Mouse (Mus musculus): ENCODE measurements around the gene Naa16. TPM values are rescaled to one million over a fixed set of nuclear protein-coding genes. Genes with fewer than 3 reads are reported as not detected.

The Naa16 gene
- polyA plus RNA-seq, 1 experiment from 2014 or later = 17.6 TPM

DNA sequence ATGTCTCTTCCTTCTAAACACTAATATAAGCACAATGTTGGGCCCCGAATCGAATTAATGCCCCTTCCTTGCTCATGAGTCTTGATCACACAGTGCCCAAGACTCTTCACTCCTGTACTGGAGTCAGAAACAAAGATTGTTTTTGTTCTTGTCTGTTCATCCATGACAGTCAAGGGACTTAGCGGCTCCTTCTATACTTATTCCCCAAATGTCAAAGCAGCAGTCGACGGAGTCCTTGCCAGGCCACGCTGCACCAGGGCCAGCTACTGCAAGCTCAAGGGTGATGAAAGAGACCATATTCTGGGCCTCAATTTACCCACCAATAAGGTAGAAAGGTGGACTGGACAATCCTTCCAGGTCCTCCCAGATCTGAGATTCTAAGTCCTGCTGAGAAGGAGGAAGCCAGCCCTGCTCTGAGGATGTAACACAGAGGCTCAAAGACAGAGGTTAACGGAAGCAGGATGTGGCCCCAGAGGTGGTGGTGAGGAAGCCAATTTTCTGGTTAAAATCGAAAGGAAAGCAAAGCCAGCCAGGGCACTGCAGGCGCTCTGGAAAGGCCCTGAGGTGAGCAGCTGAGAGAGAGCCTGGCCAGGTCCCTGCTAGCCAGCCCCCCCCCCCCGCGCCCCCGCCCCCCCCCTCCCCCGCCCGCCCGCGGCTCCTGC is 97.3 kb downstream of the Naa16 start:
- no peaks in the 10 kb centered on the region for H3K9me3 ChIP-seq (ENCODE audit: low read length)
- peaks cover 29% of the 10 kb centered on the region for H3K36me3 ChIP-seq (replicated peaks; ENCODE audit: insufficient read depth, low read length)
- H3K4me1 ChIP-seq (ENCODE audit: insufficient read depth) = peaks cover 41% of the 10 kb centered on the region
- no peaks in the 10 kb centered on the region for H3K27me3 ChIP-seq (ENCODE audit: insufficient read depth, low read length)
- peak; percentile 46 for DNase-seq
- 56% methylated on average over 9 of the region's 16 CpGs for WGBS (ENCODE audit: insufficient replicate concordance)
- ATAC-seq = no peak
- H3K9ac ChIP-seq (replicated peaks) = peak overlapping the region; percentile 22; the same call in 1 of the 2 replicates
- peak overlapping the region; percentile 22; the same call in 1 of the 2 replicates for H3K4me3 ChIP-seq (ENCODE audit: low read depth, low read length)
- H3K4me2 ChIP-seq (ENCODE audit: low read depth, low read length) = peak overlapping the region; percentile 95
- TF ChIP-seq CTCF (IDR thresholded peaks at IDR 0.05; ENCODE audit: low read depth) (no peak), EP300 (IDR thresholded peaks at IDR 0.05; ENCODE audit: low read depth) (no peak)
- H3K27ac ChIP-seq (ENCODE audit: low read depth) = peak overlapping the region; percentile 73

DNA sequence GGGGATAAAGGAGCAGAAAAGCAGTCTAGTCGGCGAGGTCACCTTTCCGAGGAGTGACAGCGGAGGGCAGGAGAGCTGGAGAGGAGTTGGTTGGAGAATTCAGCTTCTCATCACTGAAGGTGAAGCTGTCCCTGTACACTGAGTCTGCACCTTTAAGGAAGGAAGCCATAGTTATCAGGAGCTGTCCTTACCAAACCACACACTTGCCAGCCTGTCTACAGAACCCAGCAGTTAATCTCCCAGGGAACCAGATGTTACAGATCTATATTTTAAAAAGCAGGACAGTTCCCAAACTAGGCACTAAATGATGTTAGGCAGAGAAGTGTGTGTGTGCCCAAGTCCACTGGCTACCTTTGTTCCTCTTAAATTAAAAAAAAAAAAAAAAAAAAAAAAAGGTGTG is 98.9 kb downstream of the Naa16 start:
- Histone ChIP-seq H3K4me2 (ENCODE audit: low read depth, low read length) (no peak overlapping the region), H3K4me1 (ENCODE audit: insufficient read depth) (peaks cover 36% of the 10 kb centered on the region), H3K36me3 (replicated peaks; ENCODE audit: insufficient read depth, low read length) (peaks cover 30% of the 10 kb centered on the region), H3K27me3 (ENCODE audit: insufficient read depth, low read length) (no peaks in the 10 kb centered on the region), H3K4me3 (ENCODE audit: low read depth, low read length) (no peak overlapping the region), H3K9ac (replicated peaks) (no peak overlapping the region), H3K9me3 (ENCODE audit: low read length) (no peaks in the 10 kb centered on the region), H3K27ac (ENCODE audit: low read depth) (0 out of 2 replicates have a peak overlapping the region, but pooled peaks have one; percentile 73)
- no peak for TF ChIP-seq CTCF (IDR thresholded peaks at IDR 0.05; ENCODE audit: low read depth)
- ATAC-seq = no peak
- DNase-seq = no peak
- 81% methylated on average over 4 of the region's 4 CpGs for WGBS (ENCODE audit: insufficient replicate concordance)

DNA sequence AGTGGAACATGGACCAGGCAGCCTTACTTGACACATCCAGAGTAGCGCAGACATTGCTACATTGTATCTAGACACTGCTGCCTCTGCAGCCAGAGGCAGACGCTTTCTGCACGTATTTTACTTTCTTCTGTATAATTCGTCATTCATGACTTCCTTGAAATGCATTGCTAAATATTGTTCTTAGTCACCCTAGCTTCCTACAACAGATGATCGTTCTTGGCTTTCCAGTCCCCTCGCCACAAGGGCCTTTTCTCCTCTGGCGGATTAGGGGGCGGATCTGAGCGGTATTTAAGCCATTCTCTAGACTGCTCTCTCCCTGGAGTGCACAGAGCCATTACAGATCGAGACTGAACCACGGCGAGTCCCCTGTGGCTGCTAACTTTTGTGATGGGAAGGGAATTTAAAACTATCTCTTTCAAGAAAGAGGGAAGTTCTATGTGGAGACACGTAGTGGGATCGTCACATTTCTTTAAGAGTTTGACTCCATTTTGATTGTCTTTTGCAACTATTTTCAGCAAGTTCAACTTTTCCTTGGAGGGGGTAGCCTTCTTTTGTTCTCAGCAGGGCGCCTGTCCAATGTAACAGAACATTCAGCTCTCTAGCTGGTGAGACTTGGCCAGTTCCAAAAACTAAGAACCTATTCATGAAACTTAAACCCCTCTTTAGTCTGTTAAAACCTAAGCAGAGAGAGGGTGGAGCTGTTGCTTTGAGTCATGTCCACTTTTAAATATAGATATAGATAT is 99.7 kb downstream of the Naa16 start:
- DNase-seq (no peak), ATAC-seq (no peak)
- Histone ChIP-seq H3K4me3 (ENCODE audit: low read depth, low read length) (no peak overlapping the region), H3K36me3 (replicated peaks; ENCODE audit: insufficient read depth, low read length) (peaks cover 30% of the 10 kb centered on the region), H3K4me2 (ENCODE audit: low read depth, low read length) (peak overlapping the region; percentile 44; the same call in 1 of the 2 replicates), H3K27me3 (ENCODE audit: insufficient read depth, low read length) (no peaks in the 10 kb centered on the region), H3K27ac (ENCODE audit: low read depth) (peak overlapping the region; percentile 68), H3K4me1 (ENCODE audit: insufficient read depth) (peaks cover 33% of the 10 kb centered on the region), H3K9me3 (ENCODE audit: low read length) (no peaks in the 10 kb centered on the region), H3K9ac (replicated peaks) (no peak overlapping the region)
- TF ChIP-seq EP300 (IDR thresholded peaks at IDR 0.05; ENCODE audit: low read depth) = no peak
- no peak for TF ChIP-seq CTCF (IDR thresholded peaks at IDR 0.05; ENCODE audit: low read depth)
- WGBS (ENCODE audit: insufficient replicate concordance) = 54% methylated on average over 15 of the region's 15 CpGs

DNA sequence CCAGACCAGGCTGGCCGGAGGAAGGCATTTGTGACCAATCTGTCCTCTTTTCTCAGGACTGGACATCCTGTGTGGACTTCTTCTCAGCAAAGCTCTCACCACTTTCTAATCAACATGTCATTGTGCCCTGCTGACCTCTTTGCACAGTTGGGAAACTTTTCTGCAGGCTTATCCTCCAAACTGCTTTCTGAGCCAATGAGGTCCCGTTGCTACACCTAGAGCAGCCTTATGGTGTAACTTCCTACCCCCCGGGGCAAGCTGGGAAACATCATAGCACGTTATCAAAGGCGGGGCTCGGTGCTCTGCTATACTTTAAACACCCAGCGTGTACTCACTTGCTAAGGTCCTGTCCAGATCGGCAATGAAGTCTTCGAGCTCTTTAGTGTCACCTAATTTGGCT is 100.7 kb downstream of the Naa16 start:
- no peak for DNase-seq
- Histone ChIP-seq H3K9ac (replicated peaks) (no peak overlapping the region), H3K27ac (ENCODE audit: low read depth) (0 out of 2 replicates have a peak overlapping the region, but pooled peaks have one; percentile 68), H3K27me3 (ENCODE audit: insufficient read depth, low read length) (no peaks in the 10 kb centered on the region), H3K36me3 (replicated peaks; ENCODE audit: insufficient read depth, low read length) (peaks cover 30% of the 10 kb centered on the region), H3K9me3 (ENCODE audit: low read length) (no peaks in the 10 kb centered on the region), H3K4me3 (ENCODE audit: low read depth, low read length) (no peak overlapping the region), H3K4me1 (ENCODE audit: insufficient read depth) (peaks cover 26% of the 10 kb centered on the region), H3K4me2 (ENCODE audit: low read depth, low read length) (peak overlapping the region; percentile 44)
- WGBS (ENCODE audit: insufficient replicate concordance) = 27% methylated on average over 9 of the region's 9 CpGs
- TF ChIP-seq EP300 (IDR thresholded peaks at IDR 0.05; ENCODE audit: low read depth) (no peak), CTCF (IDR thresholded peaks at IDR 0.05; ENCODE audit: low read depth) (no peak)
- peak; percentile 66 for ATAC-seq

GRCm38 (mm10) chr14:79288280-79288679 is 102.3 kb downstream of the Naa16 start:
- TF ChIP-seq CTCF (IDR thresholded peaks at IDR 0.05; ENCODE audit: low read depth) = peak; percentile 84
- no peak for TF ChIP-seq EP300 (IDR thresholded peaks at IDR 0.05; ENCODE audit: low read depth)
- H3K4me2 ChIP-seq (ENCODE audit: low read depth, low read length) = no peak overlapping the region
- H3K4me1 ChIP-seq (ENCODE audit: insufficient read depth) = peaks cover 17% of the 10 kb centered on the region
- H3K27me3 ChIP-seq (ENCODE audit: insufficient read depth, low read length) = no peaks in the 10 kb centered on the region
- H3K27ac ChIP-seq (ENCODE audit: low read depth) = no peak overlapping the region
- ATAC-seq (0 out of 2 replicates have a peak, but pooled peaks have one; percentile 24), DNase-seq (peak; percentile 73)
- no peak overlapping the region for H3K9ac ChIP-seq (replicated peaks)
- H3K4me3 ChIP-seq (ENCODE audit: low read depth, low read length) = no peak overlapping the region
- WGBS (ENCODE audit: insufficient replicate concordance) = 64% methylated on average over 3 of the region's 3 CpGs
- H3K36me3 ChIP-seq (replicated peaks; ENCODE audit: insufficient read depth, low read length) = peaks cover 30% of the 10 kb centered on the region
- H3K9me3 ChIP-seq (ENCODE audit: low read length) = no peaks in the 10 kb centered on the region

DNA sequence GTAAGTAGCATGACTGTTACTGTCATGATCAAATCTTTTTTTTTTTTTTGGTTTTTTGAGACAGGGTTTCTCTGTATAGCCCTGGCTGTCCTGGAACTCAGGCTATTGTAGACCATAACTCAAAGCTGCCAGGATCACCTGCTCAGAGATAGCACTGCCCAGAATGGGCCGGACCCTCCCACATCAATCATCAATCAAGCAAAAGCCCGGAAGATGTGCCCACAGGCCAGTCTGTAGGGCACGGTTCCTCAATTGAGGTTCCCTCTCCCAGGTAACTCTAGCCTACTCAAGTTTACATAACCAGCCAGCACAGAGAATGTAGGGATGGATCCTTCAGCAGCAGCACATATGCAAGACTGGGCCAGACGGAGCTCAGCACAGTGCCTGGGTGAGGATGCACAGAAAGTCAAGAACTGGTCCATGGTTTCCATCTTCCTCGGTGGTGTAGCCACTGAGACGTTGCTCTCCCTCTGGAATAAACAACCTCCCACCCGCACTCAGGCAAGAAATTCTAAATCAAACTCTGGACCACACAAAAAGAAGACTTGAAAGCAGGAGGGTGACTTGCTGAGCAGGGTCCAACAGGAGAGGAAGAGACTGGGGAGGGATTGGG is 103.2 kb downstream of the Naa16 start:
- Histone ChIP-seq H3K36me3 (replicated peaks; ENCODE audit: insufficient read depth, low read length) (peaks cover 30% of the 10 kb centered on the region), H3K9ac (replicated peaks) (no peak overlapping the region), H3K4me2 (ENCODE audit: low read depth, low read length) (no peak overlapping the region), H3K27me3 (ENCODE audit: insufficient read depth, low read length) (no peaks in the 10 kb centered on the region), H3K27ac (ENCODE audit: low read depth) (no peak overlapping the region), H3K4me3 (ENCODE audit: low read depth, low read length) (no peak overlapping the region), H3K9me3 (ENCODE audit: low read length) (no peaks in the 10 kb centered on the region), H3K4me1 (ENCODE audit: insufficient read depth) (peaks cover 7% of the 10 kb centered on the region; the same call in 1 of the 2 replicates)
- DNase-seq (no peak), ATAC-seq (no peak)
- TF ChIP-seq EP300 (IDR thresholded peaks at IDR 0.05; ENCODE audit: low read depth) = no peak
- no peak for TF ChIP-seq CTCF (IDR thresholded peaks at IDR 0.05; ENCODE audit: low read depth)
- WGBS (ENCODE audit: insufficient replicate concordance) = 81% methylated on average over 7 of the region's 7 CpGs

Data from liver, postnatal 0 days (tissue).